Mouse (Mus musculus) embryonic fibroblast, embryonic 13.5 days (primary cell): ENCODE measurements around the gene Chmp5. TPM values are rescaled to one million over a fixed set of nuclear protein-coding genes. Genes with fewer than 3 reads are reported as not detected.

ENCODE experiments used
- H3K27ac ChIP-seq: 2 replicates; pipeline ENCODE4 v1.5.1; 2012; ENCODE audit warnings: low read length, control low read depth, inconsistent platforms; ENCODE audit not compliant: insufficient read depth
- H3K4me1 ChIP-seq: 2 replicates; pipeline ENCODE4 v1.6.1; 2011; ENCODE audit warnings: low read length; ENCODE audit not compliant: control insufficient read depth, insufficient read depth
- H3K4me3 ChIP-seq: 2 replicates; pipeline ENCODE4 v1.5.1; 2011; ENCODE audit warnings: mild to moderate bottlenecking, control low read depth, low read length; ENCODE audit not compliant: insufficient read depth
- CTCF ChIP-seq: IDR thresholded peaks from 2 replicates; pipeline ENCODE4 v1.5.1; 2011; ENCODE audit warnings: mild to moderate bottlenecking, control low read depth, low read length, moderate library complexity, borderline replicate concordance; ENCODE audit not compliant: insufficient read depth
- POLR2A ChIP-seq: IDR thresholded peaks from 2 replicates; pipeline ENCODE4 v1.6.1; 2011; ENCODE audit warnings: low read depth, mild to moderate bottlenecking, control low read depth, low read length, moderate library complexity
- polyA plus RNA-seq: library from polyadenylated mRNA; stranded (reverse); fragments of >200 nt; gene quantifications from 2 replicates; pipeline ENCODE4 v1.2.4, GENCODE M21; 2011; ENCODE audit warnings: low read depth; ENCODE audit not compliant: missing spikeins, insufficient read length

The Chmp5 gene
- polyA plus RNA-seq, 1 experiment, result 118 TPM

GRCm38 (mm10) chr4:40970842-40971701 is 22.9 kb downstream of the Chmp5 start, which contains the start of gene Nfx1:
Gene Nfx1, plus strand, starts transcription at chr4:40970906.
- H3K4me3 ChIP-seq, result peak within 1 kb of the TSS; percentile 86
- TF ChIP-seq CTCF, result no peak
- TF ChIP-seq POLR2A, result peak; percentile 83
- H3K27ac ChIP-seq, result peak within 1 kb of the TSS; percentile 79
- peaks cover 16% of the 10 kb centered on the region for H3K4me1 ChIP-seq

- peak overlapping the region; percentile 86 for H3K4me3 ChIP-seq
- peak; percentile 89 for TF ChIP-seq CTCF
- no peak for TF ChIP-seq POLR2A
- no peak overlapping the region for H3K27ac ChIP-seq
- H3K4me1 ChIP-seq, result peaks cover 16% of the 10 kb centered on the region
These were observed 23.5 kb downstream of the Chmp5 start for GRCm38 (mm10) chr4:40971744-40972143.

- H3K4me1 ChIP-seq, result peaks cover 16% of the 10 kb centered on the region
- TF ChIP-seq POLR2A (no peak), CTCF (no peak)
- no peak overlapping the region for H3K4me3 ChIP-seq
- H3K27ac ChIP-seq, result no peak overlapping the region
These were observed 25.8 kb downstream of the Chmp5 start for GRCm38 (mm10) chr4:40974011-40974410.

- no peak for TF ChIP-seq CTCF
- no peak for TF ChIP-seq POLR2A
- peaks cover 9% of the 10 kb centered on the region; the same call in 1 of the 2 replicates for H3K4me1 ChIP-seq
These were observed 27.5 kb downstream of the Chmp5 start for GRCm38 (mm10) chr4:40975678-40976077.

GRCm38 (mm10) chr4:40976651-40977050 is 28.4 kb downstream of the Chmp5 start:
- no peak overlapping the region for H3K4me3 ChIP-seq
- H3K4me1 ChIP-seq, result peaks cover 9% of the 10 kb centered on the region; the same call in 1 of the 2 replicates
- no peak overlapping the region for H3K27ac ChIP-seq
- TF ChIP-seq CTCF (no peak), POLR2A (no peak)

More at GRCm38 (mm10) chr4:40975678-40976077, 27.5 kb downstream of the Chmp5 start:
- H3K4me3 ChIP-seq, result no peak overlapping the region
- H3K27ac ChIP-seq, result no peak overlapping the region

GRCm38 (mm10) chr4:40979430-40979829 is 31.2 kb downstream of the Chmp5 start:
- Histone ChIP-seq H3K4me1 (peaks cover 4% of the 10 kb centered on the region), H3K4me3 (no peak overlapping the region)
- TF ChIP-seq CTCF (no peak), POLR2A (no peak)

GRCm38 (mm10) chr4:40982486-40982885 is 34.3 kb downstream of the Chmp5 start:
- TF ChIP-seq CTCF, result no peak
- H3K4me3 ChIP-seq, result no peak overlapping the region

More at GRCm38 (mm10) chr4:40979430-40979829, 31.2 kb downstream of the Chmp5 start:
- no peak overlapping the region for H3K27ac ChIP-seq

GRCm38 (mm10) chr4:40983686-40984085 is 35.5 kb downstream of the Chmp5 start:
- Histone ChIP-seq H3K27ac (no peak overlapping the region), H3K4me1 (peaks cover 4% of the 10 kb centered on the region), H3K4me3 (no peak overlapping the region)
- TF ChIP-seq POLR2A (no peak), CTCF (no peak)

More at GRCm38 (mm10) chr4:40982486-40982885, 34.3 kb downstream of the Chmp5 start:
- peaks cover 4% of the 10 kb centered on the region for H3K4me1 ChIP-seq
- 0 out of 2 replicates have a peak overlapping the region, but pooled peaks have one; percentile 1 for H3K27ac ChIP-seq

GRCm38 (mm10) chr4:40989633-40990032 is 41.4 kb downstream of the Chmp5 start:
- H3K27ac ChIP-seq, result no peak overlapping the region
- H3K4me1 ChIP-seq, result no peaks in the 10 kb centered on the region
- TF ChIP-seq POLR2A (no peak), CTCF (no peak)
- no peak overlapping the region for H3K4me3 ChIP-seq

- no peak overlapping the region for H3K4me3 ChIP-seq
- TF ChIP-seq POLR2A (no peak), CTCF (no peak)
- peaks cover 2% of the 10 kb centered on the region for H3K4me1 ChIP-seq
- H3K27ac ChIP-seq, result no peak overlapping the region
These were observed 48.1 kb downstream of the Chmp5 start for GRCm38 (mm10) chr4:40996302-40996701.
